27 mouse cellular contexts compared by ENCODE assay signal in genomic region chr19:30287899-30288490, GRCm38 (mm10). TPM values are rescaled to one million over a fixed set of nuclear protein-coding genes. Genes with fewer than 3 reads are reported as not detected.
"Had no signal": no experiment of that assay in that cellular context is flagged by ENCODE, and none has a peak within 500 bp of the region (broad histone marks: within the 10 kb centered on the region; RNA-seq: fewer than 3 reads in every experiment).

No protein-coding gene starts in this region.

- H3K36me3 ChIP-seq: limb, embryonic 10.5 days; limb, embryonic 13.5 days; midbrain, embryonic 13.5 days had no signal

- DNase-seq: kidney, adult 2 months; kidney, postnatal 25 days; layer of hippocampus, adult 9-11 months; liver; liver, postnatal 0 days; lung, embryonic 14.5 days; thymus, adult 2 months; thymus, postnatal 14 days; thymus, postnatal 4 days had no signal

- ATAC-seq: liver, postnatal 0 days; lung, postnatal 0 days; midbrain, embryonic 13.5 days had no signal

- H3K27ac ChIP-seq: kidney, postnatal 0 days; layer of hippocampus, adult 2 months; limb, embryonic 10.5 days; limb, embryonic 13.5 days; liver, embryonic 14.5 days; macrophage; midbrain, embryonic 13.5 days; stomach, postnatal 0 days had no signal

- H3K4me2 ChIP-seq: limb, embryonic 13.5 days; lung, embryonic 14.5 days; midbrain, embryonic 13.5 days had no signal

- H3K4me1 ChIP-seq: midbrain, embryonic 13.5 days had no signal

- H3K9ac ChIP-seq: limb, embryonic 13.5 days; liver, embryonic 14.5 days; liver, postnatal 0 days; lung, embryonic 14.5 days; midbrain, embryonic 13.5 days had no signal

- H3K4me3 ChIP-seq: layer of hippocampus, adult 2 months; limb, embryonic 10.5 days; limb, embryonic 13.5 days; midbrain, embryonic 13.5 days had no signal

- H3K27me3 ChIP-seq: limb, embryonic 13.5 days; midbrain, embryonic 13.5 days had no signal

- H3K9me3 ChIP-seq: limb, embryonic 10.5 days; limb, embryonic 13.5 days; midbrain, embryonic 13.5 days had no signal

RNA-seq across cellular contexts. Expression of gene Mbl2, which starts 55.3 kb away (rescaled TPM):
- total RNA-seq: layer of hippocampus, adult 2 months; layer of hippocampus, postnatal 25 days; left cerebral cortex, adult 18-20 months; left cerebral cortex, postnatal 25 days; megakaryocyte, adult 5-6 weeks; midbrain, postnatal 0 days had no signal
- polyA plus RNA-seq: kidney, embryonic 14.5 days; kidney, postnatal 0 days; limb, embryonic 10.5 days; limb, embryonic 13.5 days; lung, embryonic 14.5 days; lung, postnatal 0 days; macrophage; midbrain, embryonic 13.5 days; midbrain, postnatal 0 days; neural tube, embryonic 11.5 days; neural tube, embryonic 14.5 days; stomach, embryonic 14.5 days had no signal
